Mouse (Mus musculus) kidney, embryonic 16.5 days (tissue): Measurements from ENCODE around the gene Nme1. TPM values are rescaled to one million over a fixed set of nuclear protein-coding genes. Genes with fewer than 3 reads are reported as not detected.

ENCODE experiments used
- ATAC-seq: fragments of 200-750 bp; cut with Nextera tagmentation; 2 replicates; pipeline ENCODE4 v1.8.0; 2017; ENCODE audit warnings: moderate TSS enrichment; ENCODE audit not compliant: low FRiP score, low TSS enrichment
- H3K27ac ChIP-seq: fragments of 300-500 bp; sonication (generic); 2 replicates; pipeline ENCODE4 v1.5.1; 2014; ENCODE audit warnings: low read length
- H3K27me3 ChIP-seq: fragments of 300-500 bp; sonication (generic); 2 replicates; pipeline ENCODE4 v1.6.1; 2014; ENCODE audit warnings: low read length, control low read depth, mixed read lengths; ENCODE audit not compliant: insufficient read depth
- H3K36me3 ChIP-seq: fragments of 300-500 bp; sonication (generic); 2 replicates; pipeline ENCODE4 v1.6.1; 2014; ENCODE audit warnings: low read length, control low read depth, mixed read lengths; ENCODE audit not compliant: insufficient read depth
- H3K4me1 ChIP-seq: fragments of 300-500 bp; sonication (generic); 2 replicates; pipeline ENCODE4 v1.6.1; 2014; ENCODE audit warnings: low read length, control low read depth, mixed read lengths; ENCODE audit not compliant: insufficient read depth
- H3K4me2 ChIP-seq: fragments of 300-500 bp; sonication (generic); replicated peaks from 2 replicates; pipeline ENCODE4 v1.6.1; 2014; ENCODE audit warnings: low read depth, low read length
- H3K4me3 ChIP-seq: fragments of 300-500 bp; sonication (generic); 2 replicates; pipeline ENCODE4 v1.5.1; 2014; ENCODE audit warnings: mild to moderate bottlenecking, low read length
- H3K9ac ChIP-seq: fragments of 300-500 bp; sonication (generic); replicated peaks from 2 replicates; pipeline ENCODE4 v1.6.1; 2014; ENCODE audit warnings: low read length
- H3K9me3 ChIP-seq: fragments of 300-500 bp; sonication (generic); 2 replicates; pipeline ENCODE4 v1.6.1; 2016; ENCODE audit warnings: low read length, control low read depth
- WGBS: fragments of 180-500 bp; shearing (Covaris S2); extraction: QIAGEN DNeasy Blood & Tissue Kit; methylation state at CpG from one replicate; pipeline ENCODE4 v1.1.7; 2014; 5-methylcytosine and 5-hydroxymethylcytosine counted together
- polyA plus RNA-seq: library from polyadenylated mRNA; unstranded; fragments of >200 nt; fragmentation: Nextera tagmentation; extraction: Ambion mirVana; gene quantifications from 2 replicates; pipeline ENCODE4 v1.2.1, GENCODE M21; 2015

Nme1 gene
- 162 and 174 TPM in 2 replicates for polyA plus RNA-seq

DNA sequence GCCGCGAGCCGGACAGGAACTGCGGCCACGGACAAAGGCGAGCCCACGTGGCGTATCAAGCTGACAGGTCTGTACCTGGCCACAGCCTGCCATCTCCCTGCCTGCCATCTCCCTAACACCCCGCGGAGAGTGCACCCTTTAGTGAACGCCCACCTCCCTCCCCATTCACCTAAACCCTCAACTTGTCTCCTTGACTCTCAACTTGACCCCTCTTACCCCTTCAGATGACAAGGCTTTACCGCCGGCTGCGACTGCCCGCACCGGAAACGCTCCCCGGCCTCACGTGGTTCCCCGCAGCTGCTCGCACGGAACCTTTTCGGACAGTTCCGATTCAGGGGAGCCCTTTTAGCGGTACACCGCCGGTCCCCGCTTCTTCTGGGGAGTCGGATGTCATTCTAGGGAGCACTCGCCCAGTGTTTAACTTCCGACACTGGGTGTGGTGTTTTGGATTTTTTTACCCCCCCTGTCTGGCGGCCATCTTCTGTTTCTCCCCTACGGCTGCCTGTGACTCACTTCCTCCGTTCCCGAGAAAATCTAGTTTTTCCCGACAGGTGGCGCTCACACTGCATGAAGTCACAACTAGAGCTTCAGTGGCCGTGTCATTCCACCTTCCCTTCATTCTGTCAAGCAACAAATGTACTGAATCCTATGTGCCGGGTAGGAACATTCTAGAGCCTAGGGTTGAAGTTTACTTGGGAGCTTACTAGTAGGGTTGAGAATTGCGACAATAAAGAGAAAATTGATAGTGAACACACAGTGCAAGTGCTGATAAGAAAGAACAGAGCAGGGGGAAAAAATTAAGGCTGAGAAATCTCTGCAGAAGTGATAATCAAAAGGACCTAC, at the start of gene Nme1, which contains the start of gene Gm20390:
Nme1 (minus strand) TSS at position 517 of the 843 bp plus-strand sequence.
Gm20390 (minus strand) TSS at position 289 of the 843 bp plus-strand sequence.
- WGBS, result under 1% methylated on average over 40 of the region's 40 CpGs
- no peaks in the 10 kb centered on the region for H3K9me3 ChIP-seq
- H3K9ac ChIP-seq, result peak within 1 kb of the TSS; percentile 75
- H3K4me3 ChIP-seq, result peak within 1 kb of the TSS; percentile 68
- H3K27ac ChIP-seq, result peak within 1 kb of the TSS; percentile 70
- H3K4me1 ChIP-seq, result peaks cover 8% of the 10 kb centered on the region
- H3K4me2 ChIP-seq, result peak within 1 kb of the TSS; percentile 54
- no peaks in the 10 kb centered on the region for H3K27me3 ChIP-seq
- H3K36me3 ChIP-seq, result peaks cover 25% of the 10 kb centered on the region
- ATAC-seq, result peak; percentile 98

DNA sequence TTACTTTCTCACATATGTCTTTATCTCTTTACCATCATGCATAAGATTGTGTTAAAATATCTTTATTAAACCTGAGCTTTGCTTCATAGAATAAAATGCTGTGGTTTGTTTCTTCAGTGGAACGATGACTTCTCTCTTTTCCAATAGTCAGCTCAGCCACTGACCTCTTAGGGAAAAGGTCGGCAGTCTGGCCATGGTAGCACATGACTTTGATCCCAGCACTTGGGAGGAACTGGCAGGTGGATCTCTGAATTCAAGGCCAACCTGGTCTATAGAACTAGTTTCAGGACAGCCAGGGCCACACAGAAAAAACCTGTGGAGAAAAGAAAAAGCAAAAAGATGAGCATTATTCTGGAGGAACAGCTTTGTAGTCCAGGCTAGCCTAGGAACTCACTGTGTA, 35.0 kb upstream of the Nme1 start:
- Histone ChIP-seq H3K27ac (no peak overlapping the region), H3K4me3 (no peak overlapping the region), H3K9me3 (no peaks in the 10 kb centered on the region), H3K27me3 (no peaks in the 10 kb centered on the region), H3K36me3 (no peaks in the 10 kb centered on the region), H3K9ac (no peak overlapping the region), H3K4me2 (no peak overlapping the region), H3K4me1 (peaks cover 3% of the 10 kb centered on the region; the same call in 1 of the 2 replicates)
- 91% methylated on average over 2 of the region's 2 CpGs for whole genome bisulfite sequencing
- ATAC-seq, result no peak

- ATAC-seq, result no peak
- Histone ChIP-seq H3K9ac (no peak overlapping the region), H3K27me3 (no peaks in the 10 kb centered on the region), H3K4me3 (no peak overlapping the region), H3K27ac (no peak overlapping the region), H3K4me2 (no peak overlapping the region), H3K9me3 (no peaks in the 10 kb centered on the region), H3K36me3 (no peaks in the 10 kb centered on the region), H3K4me1 (peaks cover 26% of the 10 kb centered on the region)
Measured at GRCm38 (mm10) chr11:93999276-93999675, 31.0 kb upstream of the Nme1 start.

- WGBS, result 27% methylated on average over 13 of the region's 13 CpGs
- ATAC-seq, result no peak
- H3K4me1 ChIP-seq, result peaks cover 26% of the 10 kb centered on the region
- peak overlapping the region; percentile 98 for H3K27ac ChIP-seq
- peak overlapping the region; percentile 94 for H3K4me2 ChIP-seq
- H3K9ac ChIP-seq, result peak overlapping the region; percentile 96
- H3K36me3 ChIP-seq, result no peaks in the 10 kb centered on the region
- H3K9me3 ChIP-seq, result no peaks in the 10 kb centered on the region
- H3K27me3 ChIP-seq, result no peaks in the 10 kb centered on the region
- H3K4me3 ChIP-seq, result peak overlapping the region; percentile 96
Measured at GRCm38 (mm10) chr11:93997141-93997775, 28.9 kb upstream of the Nme1 start.

- WGBS, result under 1% methylated on average over 58 of the region's 58 CpGs
- ATAC-seq, result peak; percentile 55
Measured at GRCm38 (mm10) chr11:93996306-93997140, 28.2 kb upstream of the Nme1 start.

DNA sequence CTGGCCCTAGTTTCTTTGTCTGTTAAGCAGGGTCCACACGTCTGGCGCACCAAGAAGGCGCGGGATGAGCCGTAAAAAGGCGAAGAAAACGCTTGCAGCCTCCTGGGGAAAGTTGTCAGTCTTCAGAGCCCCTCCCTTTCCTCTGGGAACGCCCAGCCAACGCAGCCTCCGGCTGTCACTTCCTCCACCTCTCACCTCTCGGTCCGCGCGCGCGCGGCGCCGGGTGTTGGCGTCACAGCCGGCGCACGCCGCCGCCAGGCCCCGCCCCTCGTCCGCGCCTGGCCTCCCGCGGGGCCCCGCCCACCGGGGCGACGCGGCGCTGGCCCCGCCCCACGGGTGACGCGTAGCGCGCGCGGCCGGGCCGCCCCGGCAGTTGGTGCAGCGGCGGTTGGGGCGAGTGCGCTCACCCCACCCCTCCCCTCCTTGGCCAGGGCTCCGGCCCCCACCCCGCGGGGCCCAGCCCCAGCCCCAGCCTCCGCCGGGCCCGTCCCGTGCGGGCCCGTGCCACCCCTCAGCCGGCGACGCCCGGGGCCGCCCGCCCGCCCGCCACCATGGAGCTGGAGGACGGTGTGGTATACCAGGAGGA, 27.5 kb upstream of the Nme1 start, which contains the start of gene Spag9:
Spag9 (plus strand) TSS at position 372 of the 586 bp plus-strand sequence.
- ATAC-seq, result peak; percentile 95
- no peaks in the 10 kb centered on the region for H3K27me3 ChIP-seq
- H3K9ac ChIP-seq, result peak within 1 kb of the TSS; percentile 96
- under 1% methylated on average over 52 of the region's 70 CpGs for WGBS
- peak within 1 kb of the TSS; percentile 99 for H3K27ac ChIP-seq
- H3K4me1 ChIP-seq, result peaks cover 26% of the 10 kb centered on the region
- no peaks in the 10 kb centered on the region for H3K9me3 ChIP-seq
- H3K4me2 ChIP-seq, result peak within 1 kb of the TSS; percentile 94
- H3K4me3 ChIP-seq, result peak within 1 kb of the TSS; percentile 96
- H3K36me3 ChIP-seq, result no peaks in the 10 kb centered on the region

More at GRCm38 (mm10) chr11:93996306-93997140, 28.2 kb upstream of the Nme1 start:
- Histone ChIP-seq H3K27me3 (no peaks in the 10 kb centered on the region), H3K9me3 (no peaks in the 10 kb centered on the region), H3K4me2 (peak overlapping the region; percentile 94), H3K4me3 (peak overlapping the region; percentile 96), H3K4me1 (peaks cover 26% of the 10 kb centered on the region), H3K9ac (peak overlapping the region; percentile 96), H3K36me3 (no peaks in the 10 kb centered on the region), H3K27ac (peak overlapping the region; percentile 98)

GRCm38 (mm10) chr11:93995111-93995719, 26.9 kb upstream of the Nme1 start:
- 4% methylated on average over 15 of the region's 15 CpGs for WGBS
- Histone ChIP-seq H3K36me3 (no peaks in the 10 kb centered on the region), H3K27ac (peak overlapping the region; percentile 99), H3K4me3 (peak overlapping the region; percentile 96), H3K4me2 (peak overlapping the region; percentile 94), H3K9me3 (no peaks in the 10 kb centered on the region), H3K27me3 (no peaks in the 10 kb centered on the region), H3K4me1 (peaks cover 26% of the 10 kb centered on the region), H3K9ac (peak overlapping the region; percentile 85)
- peak; percentile 65 for ATAC-seq

GRCm38 (mm10) chr11:93994531-93994930, 26.2 kb upstream of the Nme1 start:
- peak overlapping the region; percentile 99 for H3K27ac ChIP-seq
- H3K27me3 ChIP-seq, result no peaks in the 10 kb centered on the region
- H3K4me3 ChIP-seq, result peak overlapping the region; percentile 96
- no peaks in the 10 kb centered on the region for H3K36me3 ChIP-seq
- peak overlapping the region; percentile 94 for H3K4me2 ChIP-seq
- 53% methylated on average over 5 of the region's 5 CpGs for WGBS
- H3K9ac ChIP-seq, result peak overlapping the region; percentile 85
- H3K9me3 ChIP-seq, result no peaks in the 10 kb centered on the region
- ATAC-seq, result no peak
- H3K4me1 ChIP-seq, result peaks cover 26% of the 10 kb centered on the region
